Comparison of ENCODE assay signal across 8 mouse cellular contexts in the genomic region with DNA sequence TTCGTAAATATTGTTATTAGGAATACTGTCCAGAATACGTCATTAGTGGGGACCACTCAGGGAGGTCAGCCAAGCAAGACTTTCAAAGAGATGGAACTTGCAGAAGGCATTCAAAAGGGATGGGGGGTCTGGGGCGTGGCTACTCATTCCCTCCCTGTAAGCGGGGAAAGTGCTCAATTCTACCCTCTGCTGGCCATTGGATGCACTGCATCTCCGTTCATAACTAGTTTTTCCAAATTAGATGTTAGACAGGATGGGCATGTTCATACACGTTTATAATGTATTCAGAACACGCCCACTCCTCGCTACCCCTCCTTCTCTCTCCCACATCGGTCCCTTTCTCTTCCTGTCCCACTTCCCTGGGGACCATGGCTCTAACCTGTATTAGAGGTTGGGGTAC. TPM values are rescaled to one million over a fixed set of nuclear protein-coding genes. Genes with fewer than 3 reads are reported as not detected.
A peak's percentile ranks its signal among the peaks of the same experiment; 100 is the strongest.
DNase-seq lines count a peak whose midpoint lies in the region; ATAC-seq and TF ChIP-seq lines count a peak whose summit lies in the region.

No protein-coding gene starts in this region.

- no peak overlapping the region for H3K27ac ChIP-seq in embryonic facial prominence, embryonic 12.5 days
- no peak overlapping the region for H3K27ac ChIP-seq in midbrain, postnatal 0 days (ENCODE audit: low read depth, low read length)

- WGBS in embryonic facial prominence, embryonic 12.5 days: 8% methylated on average over 9 of the region's 9 CpGs
- WGBS in midbrain, postnatal 0 days: 4% methylated on average over 9 of the region's 9 CpGs

- no peaks in the 10 kb centered on the region for H3K9me3 ChIP-seq in embryonic facial prominence, embryonic 12.5 days
- H3K9me3 ChIP-seq in midbrain, postnatal 0 days (ENCODE audit: low read length): peaks cover 3% of the 10 kb centered on the region; the same call in 1 of the 2 replicates

- DNase-seq in A20 (ENCODE audit: low read depth, low spot score): peak; percentile 87
- DNase-seq in adrenal gland, postnatal 10 days: peak; percentile 80
- peak; percentile 78 for DNase-seq in heart, adult 8-10 months (ENCODE audit: low spot score)
- DNase-seq in kidney, adult 8-10 months: peak; percentile 49 to 80
- peak; percentile 72 for DNase-seq in liver
- DNase-seq in midbrain, postnatal 0 days (ENCODE audit: low spot score): peak; percentile 87
- peak; percentile 19 to 45 for DNase-seq in spleen, postnatal 36 days (ENCODE audit: low spot score in 2 of 2)

- no peak overlapping the region for H3K4me3 ChIP-seq in embryonic facial prominence, embryonic 12.5 days
- no peak overlapping the region for H3K4me3 ChIP-seq in midbrain, postnatal 0 days (ENCODE audit: low read depth, low read length)

- H3K36me3 ChIP-seq in embryonic facial prominence, embryonic 12.5 days: no peaks in the 10 kb centered on the region
- no peaks in the 10 kb centered on the region for H3K36me3 ChIP-seq in midbrain, postnatal 0 days (ENCODE audit: insufficient read depth, low read length)

- H3K4me1 ChIP-seq in embryonic facial prominence, embryonic 12.5 days: peaks cover 16% of the 10 kb centered on the region; the same call in 1 of the 2 replicates
- no peaks in the 10 kb centered on the region for H3K4me1 ChIP-seq in midbrain, postnatal 0 days (ENCODE audit: insufficient read depth, low read length)

- ATAC-seq in embryonic facial prominence, embryonic 12.5 days (ENCODE audit: insufficient number of reproducible peaks, insufficient read depth, low FRiP score, low TSS enrichment): peak; percentile 6; the same call in 1 of the 2 replicates
- peak; percentile 65; the same call in 1 of the 2 replicates for ATAC-seq in midbrain, postnatal 0 days (ENCODE audit: low FRiP score)

- peak; percentile 96 for TF ChIP-seq CTCF in midbrain, postnatal 0 days (IDR thresholded peaks at IDR 0.05)

- H3K9ac ChIP-seq in embryonic facial prominence, embryonic 12.5 days: no peak overlapping the region
- no peak overlapping the region for H3K9ac ChIP-seq in midbrain, postnatal 0 days (replicated peaks; ENCODE audit: low read length, poor library complexity, severe bottlenecking)

- no peak overlapping the region for H3K4me2 ChIP-seq in embryonic facial prominence, embryonic 12.5 days (replicated peaks)
- H3K4me2 ChIP-seq in midbrain, postnatal 0 days (ENCODE audit: low read depth, low read length, poor library complexity, severe bottlenecking): peak overlapping the region; percentile 29

- 0 out of 2 replicates have a peak, but pooled peaks cover 4% of the 10 kb centered on the region for H3K27me3 ChIP-seq in embryonic facial prominence, embryonic 12.5 days
- H3K27me3 ChIP-seq in midbrain, postnatal 0 days (ENCODE audit: insufficient read depth, low read length): no peaks in the 10 kb centered on the region

RNA-seq across cellular contexts. Expression of a gene that starts 56.7 kb away (rescaled TPM):
- total RNA-seq in adrenal gland, postnatal 10 days (2021): under 1 TPM; 0.45 to 0.79 TPM
- 1.9 and 2.2 TPM in 2 replicates for polyA plus RNA-seq in embryonic facial prominence, embryonic 12.5 days (2016; fragmentation: Nextera tagmentation; extraction: Ambion mirVana)
- total RNA-seq in heart, adult 8-10 months (2022): under 1 TPM; 0.26 to 0.41 (median 0.35) TPM
- total RNA-seq in midbrain, postnatal 0 days (2014; rRNA removed): 3.6 and 5.6 TPM in 2 replicates
- 6.6 and 7.2 TPM in 2 replicates for polyA plus RNA-seq in midbrain, postnatal 0 days (2015; fragmentation: Nextera tagmentation; extraction: Ambion mirVana)

Comparison
In these comparisons a context has a peak if more than half of its experiments do, and no peak if none do; other contexts are left out.
1. DNase-seq: peak in every context shown above with its lines; median percentile 87 in A20; 87 in midbrain, postnatal 0 days; 80 in adrenal gland, postnatal 10 days; 78 in heart, adult 8-10 months; 72 in liver; 64 in kidney, adult 8-10 months; 32 in spleen, postnatal 36 days.